Mouse (Mus musculus) adrenal gland, postnatal 4 days (tissue): Measurements from ENCODE around the gene Pacsin3. TPM values are rescaled to one million over a fixed set of nuclear protein-coding genes. Genes with fewer than 3 reads are reported as not detected.

Experiments
- DNase-seq, 2 experiments: peaks; one replicate each; pipeline ENCODE4 v3.0.0; 2021 to 2022; ENCODE audit warnings: low spot score in 2 of 2, mixed read lengths in 2 of 2
- total RNA-seq, 2 experiments: library from RNA; stranded (reverse); gene quantifications; 2 replicates each; pipeline ENCODE4 v1.2.3; 2021

Pacsin3 gene
- total RNA-seq, 2 experiments from 2014 or later: 111 to 112 TPM

GRCm38 (mm10) chr2:91300784-91301183 lies 45.0 kb downstream of the Pacsin3 start:
- no peak for DNase-seq

GRCm38 (mm10) chr2:91301836-91302235 lies 46.1 kb downstream of the Pacsin3 start:
- no peak for DNase-seq

- no peak for DNase-seq
Observed at GRCm38 (mm10) chr2:91302845-91303244, 47.1 kb downstream of the Pacsin3 start.

GRCm38 (mm10) chr2:91305926-91306325 lies 50.2 kb downstream of the Pacsin3 start:
- no peak for DNase-seq

GRCm38 (mm10) chr2:91306589-91306988 lies 50.8 kb downstream of the Pacsin3 start:
- DNase-seq: no peak

DNA sequence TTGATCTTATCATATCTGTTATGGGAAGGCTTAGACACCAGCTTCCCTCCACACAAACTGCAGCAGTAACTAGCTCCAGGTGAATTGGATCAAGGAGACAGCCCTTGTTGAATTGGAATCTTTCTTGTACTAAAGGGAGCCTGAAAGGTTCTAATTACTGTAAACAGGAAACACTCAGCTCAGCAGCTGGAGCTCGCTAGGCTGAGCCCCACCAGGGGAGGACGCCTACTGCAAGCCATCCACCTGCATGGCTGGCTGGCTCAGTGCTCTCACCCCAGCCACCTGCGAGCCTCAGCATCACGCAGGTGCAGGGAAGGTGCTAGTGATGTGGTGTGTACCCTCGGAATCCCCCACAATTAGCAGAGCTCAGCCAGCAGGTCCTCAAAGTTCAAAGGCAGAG lies 52.9 kb downstream of the Pacsin3 start:
- DNase-seq: no peak

DNA sequence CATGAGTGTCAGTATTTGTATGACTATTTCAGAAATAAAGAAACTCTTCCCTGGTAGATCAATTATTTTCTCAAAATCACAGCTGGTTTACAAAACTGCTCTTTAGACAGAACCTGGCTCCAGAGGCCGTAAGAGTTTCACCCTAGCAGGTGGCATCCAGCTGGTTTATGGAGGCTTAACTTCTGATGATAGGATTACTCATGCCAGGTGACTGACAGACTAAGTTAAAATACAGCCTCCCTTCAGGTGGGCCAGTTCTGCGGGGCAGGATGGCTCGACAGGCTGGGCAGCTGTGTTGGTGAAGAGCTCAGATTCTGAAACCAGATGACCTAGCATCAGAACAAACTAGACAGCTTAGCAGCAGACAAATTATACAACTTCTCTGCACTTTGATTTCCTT lies 53.8 kb downstream of the Pacsin3 start:
- no peak for DNase-seq

DNA sequence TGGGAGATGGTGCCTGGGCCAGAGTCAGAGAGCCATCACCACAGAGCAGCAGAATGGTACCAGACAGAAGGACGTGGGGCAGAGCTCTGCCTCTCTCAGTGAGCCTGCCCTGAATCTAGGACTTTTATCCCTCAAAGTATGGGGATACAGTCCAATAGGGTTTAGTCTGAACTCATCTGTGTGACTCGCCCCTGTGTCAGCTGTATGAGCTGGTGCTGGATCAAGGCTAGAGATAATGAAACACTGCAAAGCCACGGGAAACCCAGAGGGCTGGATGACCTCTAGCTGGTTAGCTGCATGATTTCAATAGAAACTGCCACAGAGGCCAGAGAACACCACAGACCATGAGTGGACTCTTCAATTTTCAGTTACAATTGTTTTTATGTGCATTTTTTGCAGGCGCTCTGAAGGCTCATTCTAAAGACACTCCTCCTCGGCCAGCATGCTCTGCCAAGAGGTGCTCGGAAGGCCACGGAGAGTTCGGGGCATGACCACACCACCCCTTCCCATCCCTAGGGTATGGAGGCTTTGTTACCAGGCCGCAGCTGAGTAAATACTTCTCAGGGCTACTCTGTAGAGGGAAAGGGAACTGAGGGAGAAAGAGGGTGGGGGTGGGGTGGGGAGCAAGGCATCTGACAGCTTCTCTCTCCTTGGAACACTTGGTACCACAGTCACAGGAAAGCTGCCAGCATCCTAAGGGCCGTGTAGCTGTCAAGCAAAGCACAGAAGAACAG lies 57.0 kb downstream of the Pacsin3 start:
- no peak for DNase-seq

- DNase-seq: no peak
Observed at GRCm38 (mm10) chr2:91314184-91314583, 58.4 kb downstream of the Pacsin3 start.

Other genes starting within 250 kb of the Pacsin3 start
- 1 to 10 TPM; 4.2 to 4.9 TPM for gene Rapsn, start 220.3 kb upstream of the Pacsin3 start, total RNA-seq
- 100 to 1,000 TPM; 203 to 210 TPM for gene Psmc3, start 201.9 kb upstream of the Pacsin3 start, total RNA-seq
- 10 to 100 TPM; 35.7 to 42.0 TPM for gene Slc39a13, start 185.5 kb upstream of the Pacsin3 start, total RNA-seq
- 1 to 10 TPM; 7.8 to 7.9 TPM for gene Spi1, start 173.6 kb upstream of the Pacsin3 start, total RNA-seq
- under 1 TPM in 1 of 2 experiments, not detected in 1; 0.17 TPM for gene Mybpc3, start 137.8 kb upstream of the Pacsin3 start, total RNA-seq
- 10 to 100 TPM; 27.4 to 31.8 TPM for gene Madd, start 72.1 kb upstream of the Pacsin3 start, total RNA-seq
- 10 to 100 TPM; 10.3 to 11.5 TPM for gene Nr1h3, start 53.1 kb upstream of the Pacsin3 start, total RNA-seq
- 10 to 100 TPM; 47.3 TPM for gene Acp2, start 53.1 kb upstream of the Pacsin3 start, total RNA-seq
- 10 to 100 TPM; 19.1 to 19.7 TPM for gene Ddb2, start 19.0 kb upstream of the Pacsin3 start, total RNA-seq
- 100 to 1,000 TPM; 112 to 119 TPM for gene Arfgap2, start 9.0 kb downstream of the Pacsin3 start, total RNA-seq
- gene 1110051M20Rik, start 188.8 kb downstream of the Pacsin3 start, total RNA-seq: 10 to 100 TPM; 24.7 to 30.2 TPM
- gene Lrp4, start 201.6 kb downstream of the Pacsin3 start, total RNA-seq: 10 to 100 TPM; 10.9 to 14.2 TPM